Mouse (Mus musculus): ENCODE measurements around the gene Arr3. TPM values are rescaled to one million over a fixed set of nuclear protein-coding genes. Genes with fewer than 3 reads are reported as not detected.

Gene Arr3
- total RNA-seq (2021): not detected

- no peak for DNase-seq
- intact Hi-C loops (cut with DNase I): no loop called here
Measured at GRCm38 (mm10) chrX:100605314-100605713, at the start of gene Arr3. Gene Arr3, plus strand, starts transcription at chrX:100605497.

GRCm38 (mm10) chrX:100556026-100556425 is 49.3 kb upstream of the Arr3 start:
- intact Hi-C loops (cut with DNase I): no loop called here
- no peak for DNase-seq

- no peak for DNase-seq
- intact Hi-C loops (cut with DNase I): no loop called here
Measured at GRCm38 (mm10) chrX:100565696-100566095, 39.6 kb upstream of the Arr3 start.

GRCm38 (mm10) chrX:100571951-100572350 is 33.3 kb upstream of the Arr3 start, which contains the start of gene Awat1:
Gene Awat1, plus strand, starts transcription at chrX:100572251.
- intact Hi-C loops (cut with DNase I): no loop called here
- no peak for DNase-seq

GRCm38 (mm10) chrX:100594791-100595190 is 10.5 kb upstream of the Arr3 start, which contains the start of gene P2ry4:
Gene P2ry4, minus strand, starts transcription at chrX:100594869.
- intact Hi-C loops (cut with DNase I): no loop called here
- no peak for DNase-seq

GRCm38 (mm10) chrX:100597439-100597838 is 7.9 kb upstream of the Arr3 start:
- intact Hi-C loops (cut with DNase I): no loop called here

GRCm38 (mm10) chrX:100599755-100600154 is 5.5 kb upstream of the Arr3 start:
- intact Hi-C loops (cut with DNase I): no loop called here
- no peak for DNase-seq

More at GRCm38 (mm10) chrX:100597439-100597838, 7.9 kb upstream of the Arr3 start:
- DNase-seq: peak; percentile 43 to 50

- intact Hi-C loops (cut with DNase I): no loop called here
- no peak for DNase-seq
Measured at GRCm38 (mm10) chrX:100618488-100618887, 13.2 kb downstream of the Arr3 start.

- DNase-seq: peak; percentile 10 to 14
- intact Hi-C loops (cut with DNase I): loop anchor here (10.0 kb wide), 1 partner anchor 113 kb away; no protein-coding TSS in a partner anchor
Measured at GRCm38 (mm10) chrX:100621366-100621765, 16.1 kb downstream of the Arr3 start.

- no peak for DNase-seq
- intact Hi-C loops (cut with DNase I): loop anchor here (10.0 kb wide), 1 partner anchor 111 kb away; no protein-coding TSS in a partner anchor
Measured at GRCm38 (mm10) chrX:100624242-100624641, 18.9 kb downstream of the Arr3 start.

GRCm38 (mm10) chrX:100625146-100625545 is 19.8 kb downstream of the Arr3 start:
- no peak for DNase-seq

GRCm38 (mm10) chrX:100625546-100625801 is 20.2 kb downstream of the Arr3 start, which contains the start of gene Kif4:
Gene Kif4, plus strand, starts transcription at chrX:100625737.
- DNase-seq: no peak
- intact Hi-C loops (cut with DNase I): loop anchor here (10.0 kb wide), 1 partner anchor 109 kb away; no protein-coding TSS in a partner anchor

More at GRCm38 (mm10) chrX:100625146-100625545, 19.8 kb downstream of the Arr3 start:
- intact Hi-C loops (cut with DNase I): loop anchor here (10.0 kb wide), 1 partner anchor 110 kb away; no protein-coding TSS in a partner anchor

- intact Hi-C loops (cut with DNase I): loop anchor here (10.0 kb wide), 1 partner anchor 109 kb away; no protein-coding TSS in a partner anchor
- peak; percentile 91 to 92 for DNase-seq
Measured at GRCm38 (mm10) chrX:100625802-100626793, 20.8 kb downstream of the Arr3 start, which contains the start of gene Pdzd11. Gene Pdzd11, minus strand, starts transcription at chrX:100626568.

- no peak for DNase-seq
- intact Hi-C loops (cut with DNase I): loop anchor here (10.0 kb wide), 1 partner anchor 106 kb away; no protein-coding TSS in a partner anchor
Measured at GRCm38 (mm10) chrX:100629076-100629475, 23.8 kb downstream of the Arr3 start.

GRCm38 (mm10) chrX:100638477-100638876 is 33.2 kb downstream of the Arr3 start:
- no peak for DNase-seq
- intact Hi-C loops (cut with DNase I): no loop called here

- DNase-seq: no peak
- intact Hi-C loops (cut with DNase I): no loop called here
Measured at GRCm38 (mm10) chrX:100652848-100653247, 47.6 kb downstream of the Arr3 start.

- intact Hi-C loops (cut with DNase I): no loop called here
- DNase-seq: no peak
Measured at GRCm38 (mm10) chrX:100664825-100665224, 59.5 kb downstream of the Arr3 start.

Data from heart, postnatal 10 days (tissue).